In the genomic region with DNA sequence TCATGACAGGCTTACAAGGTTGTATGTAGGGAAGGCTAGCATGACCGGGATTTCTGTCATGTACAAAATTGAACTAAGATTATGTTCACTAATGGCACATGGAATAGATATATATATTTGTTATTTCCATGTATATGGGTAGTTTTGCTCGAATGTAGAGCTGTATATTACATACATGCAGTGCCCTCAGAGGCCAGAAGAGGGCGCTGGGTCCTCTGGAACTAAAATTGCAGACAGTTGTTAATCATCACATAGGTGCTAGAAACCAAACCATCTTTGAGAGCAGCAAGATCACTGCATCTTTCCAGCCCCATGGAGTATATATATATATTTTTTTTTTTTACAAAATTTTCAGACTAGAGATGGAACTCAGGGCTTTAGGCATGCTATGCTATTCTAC, we compare ENCODE assay signal across 14 mouse cellular contexts. TPM values are rescaled to one million over a fixed set of nuclear protein-coding genes. Genes with fewer than 3 reads are reported as not detected.
DNase-seq lines count a peak whose midpoint lies in the region; ATAC-seq and TF ChIP-seq lines count a peak whose summit lies in the region.
"Had no signal": no experiment of that assay in that cellular context is flagged by ENCODE, and none has a peak within 500 bp of the region (broad histone marks: within the 10 kb centered on the region; RNA-seq: fewer than 3 reads in every experiment).

No protein-coding gene starts in this region.

- no peak for ATAC-seq in intestine, postnatal 0 days
- ATAC-seq in intestine, embryonic 15.5 days, result no peak
- no peak for ATAC-seq in midbrain, postnatal 0 days (ENCODE audit: low FRiP score)
- no peak for ATAC-seq in midbrain, embryonic 14.5 days (ENCODE audit: low FRiP score, low TSS enrichment)
- ATAC-seq: forebrain, embryonic 16.5 days; intestine, embryonic 16.5 days had no signal

- H3K4me1 ChIP-seq in intestine, postnatal 0 days (replicated peaks; ENCODE audit: control insufficient read depth, insufficient read depth, low read length), result no peaks in the 10 kb centered on the region
- H3K4me1 ChIP-seq in intestine, embryonic 15.5 days (replicated peaks), result no peaks in the 10 kb centered on the region
- H3K4me1 ChIP-seq in midbrain, postnatal 0 days (ENCODE audit: insufficient read depth, low read length), result no peaks in the 10 kb centered on the region
- H3K4me1 ChIP-seq in midbrain, embryonic 14.5 days (ENCODE audit: control insufficient read depth, insufficient read depth, low read length), result no peaks in the 10 kb centered on the region
- H3K4me1 ChIP-seq: embryonic facial prominence, embryonic 13.5 days; neural tube, embryonic 13.5 days had no signal

- TF ChIP-seq CTCF in intestine, postnatal 0 days (IDR thresholded peaks at IDR 0.05; ENCODE audit: low read depth), result peak; percentile 61
- peak; percentile 55 for TF ChIP-seq CTCF in midbrain, postnatal 0 days (IDR thresholded peaks at IDR 0.05)

- H3K4me3 ChIP-seq in intestine, postnatal 0 days (ENCODE audit: low read depth, low read length), result no peak overlapping the region
- H3K4me3 ChIP-seq in intestine, embryonic 15.5 days (replicated peaks), result no peak overlapping the region
- H3K4me3 ChIP-seq in midbrain, postnatal 0 days (ENCODE audit: low read depth, low read length), result no peak overlapping the region
- H3K4me3 ChIP-seq in midbrain, embryonic 14.5 days (replicated peaks; ENCODE audit: low read depth, low read length), result no peak overlapping the region
- H3K4me3 ChIP-seq: embryonic facial prominence, embryonic 13.5 days; neural tube, embryonic 13.5 days had no signal

- H3K9me3 ChIP-seq in intestine, postnatal 0 days (ENCODE audit: control insufficient read depth), result no peaks in the 10 kb centered on the region
- no peaks in the 10 kb centered on the region for H3K9me3 ChIP-seq in intestine, embryonic 15.5 days
- H3K9me3 ChIP-seq in midbrain, postnatal 0 days (ENCODE audit: low read length), result no peaks in the 10 kb centered on the region
- H3K9me3 ChIP-seq in midbrain, embryonic 14.5 days (ENCODE audit: control insufficient read depth, low read length), result no peaks in the 10 kb centered on the region
- H3K9me3 ChIP-seq: embryonic facial prominence, embryonic 13.5 days; neural tube, embryonic 13.5 days had no signal

- H3K27ac ChIP-seq in intestine, postnatal 0 days (ENCODE audit: low read depth, low read length), result no peak overlapping the region
- H3K27ac ChIP-seq in intestine, embryonic 15.5 days, result no peak overlapping the region
- H3K27ac ChIP-seq in midbrain, postnatal 0 days (ENCODE audit: low read depth, low read length), result no peak overlapping the region
- no peak overlapping the region for H3K27ac ChIP-seq in midbrain, embryonic 14.5 days (replicated peaks; ENCODE audit: low read depth, low read length)
- H3K27ac ChIP-seq: embryonic facial prominence, embryonic 13.5 days; neural tube, embryonic 13.5 days had no signal

- no peak overlapping the region for H3K9ac ChIP-seq in intestine, postnatal 0 days (ENCODE audit: low read depth, low read length)
- H3K9ac ChIP-seq in intestine, embryonic 15.5 days, result no peak overlapping the region
- H3K9ac ChIP-seq in midbrain, postnatal 0 days (replicated peaks; ENCODE audit: low read length, poor library complexity, severe bottlenecking), result no peak overlapping the region
- no peak overlapping the region for H3K9ac ChIP-seq in midbrain, embryonic 14.5 days (replicated peaks; ENCODE audit: low read length)
- H3K9ac ChIP-seq: embryonic facial prominence, embryonic 13.5 days; neural tube, embryonic 13.5 days had no signal

- DNase-seq in midbrain, postnatal 0 days (ENCODE audit: low spot score), result no peak
- DNase-seq in midbrain, embryonic 14.5 days, result no peak
- peak; percentile 32 for DNase-seq in T-cell, adult 2 months (ENCODE audit: low spot score)
- peak; percentile 62 for DNase-seq in thymus, postnatal 4 days
- no peak for DNase-seq in ovary, postnatal 10 days (ENCODE audit: low spot score)
- DNase-seq: adrenal gland, postnatal 36 days; cerebellum, adult 9-11 months had no signal

- no peaks in the 10 kb centered on the region for H3K27me3 ChIP-seq in intestine, postnatal 0 days (replicated peaks; ENCODE audit: control insufficient read depth, insufficient read depth, low read length)
- H3K27me3 ChIP-seq in intestine, embryonic 15.5 days (replicated peaks), result no peaks in the 10 kb centered on the region
- H3K27me3 ChIP-seq in midbrain, postnatal 0 days (ENCODE audit: insufficient read depth, low read length), result no peaks in the 10 kb centered on the region
- no peaks in the 10 kb centered on the region for H3K27me3 ChIP-seq in midbrain, embryonic 14.5 days (ENCODE audit: control insufficient read depth, insufficient read depth, low read length)
- H3K27me3 ChIP-seq: embryonic facial prominence, embryonic 13.5 days; neural tube, embryonic 13.5 days had no signal

- WGBS in intestine, postnatal 0 days, result 53% methylated on average over 3 of the region's 3 CpGs
- 48% methylated on average over 3 of the region's 3 CpGs for WGBS in intestine, embryonic 15.5 days
- WGBS in midbrain, postnatal 0 days, result 56% methylated on average over 3 of the region's 3 CpGs
- 63% methylated on average over 3 of the region's 3 CpGs for WGBS in midbrain, embryonic 14.5 days

- H3K36me3 ChIP-seq in intestine, postnatal 0 days (ENCODE audit: control insufficient read depth, insufficient read depth), result no peaks in the 10 kb centered on the region; the same call in 1 of the 2 replicates
- no peaks in the 10 kb centered on the region for H3K36me3 ChIP-seq in intestine, embryonic 15.5 days
- no peaks in the 10 kb centered on the region for H3K36me3 ChIP-seq in midbrain, postnatal 0 days (ENCODE audit: insufficient read depth, low read length)
- no peaks in the 10 kb centered on the region for H3K36me3 ChIP-seq in midbrain, embryonic 14.5 days (ENCODE audit: control insufficient read depth, insufficient read depth, low read length)
- H3K36me3 ChIP-seq: neural tube, embryonic 13.5 days had no signal

- H3K4me2 ChIP-seq in intestine, postnatal 0 days (replicated peaks; ENCODE audit: low read depth), result no peak overlapping the region
- no peak overlapping the region for H3K4me2 ChIP-seq in intestine, embryonic 15.5 days (replicated peaks)
- H3K4me2 ChIP-seq in midbrain, postnatal 0 days (ENCODE audit: low read depth, low read length, poor library complexity, severe bottlenecking), result no peak overlapping the region
- H3K4me2 ChIP-seq in midbrain, embryonic 14.5 days (ENCODE audit: low read length), result no peak overlapping the region
- H3K4me2 ChIP-seq: embryonic facial prominence, embryonic 13.5 days; neural tube, embryonic 13.5 days had no signal

RNA-seq across cellular contexts. Expression of gene Pltp, which starts 11.7 kb away (rescaled TPM):
- polyA plus RNA-seq in intestine, postnatal 0 days (2015; fragmentation: Nextera tagmentation; extraction: Ambion mirVana), result 14.5 and 16.2 TPM in 2 replicates
- 28.7 and 29.5 TPM in 2 replicates for polyA plus RNA-seq in intestine, embryonic 15.5 days (2015; fragmentation: Nextera tagmentation; extraction: Ambion mirVana)
- total RNA-seq in midbrain, postnatal 0 days (2014; rRNA removed), result 55.5 and 59.8 TPM in 2 replicates
- 85.5 and 87.7 TPM in 2 replicates for polyA plus RNA-seq in midbrain, postnatal 0 days (2015; fragmentation: Nextera tagmentation; extraction: Ambion mirVana)
- 29.8 and 91.1 TPM in 2 replicates for polyA plus RNA-seq in midbrain, embryonic 14.5 days (2014; fragmentation: Nextera tagmentation; extraction: Ambion mirVana)

RNA-seq across cellular contexts. Expression of gene Neurl2, which starts 12.5 kb away (rescaled TPM):
- polyA plus RNA-seq in intestine, postnatal 0 days (2015; fragmentation: Nextera tagmentation; extraction: Ambion mirVana), result 4.6 and 5.7 TPM in 2 replicates
- polyA plus RNA-seq in intestine, embryonic 15.5 days (2015; fragmentation: Nextera tagmentation; extraction: Ambion mirVana), result 6.8 and 7.4 TPM in 2 replicates
- total RNA-seq in midbrain, postnatal 0 days (2014; rRNA removed), result 10.4 and 11.2 TPM in 2 replicates
- 7.6 and 7.8 TPM in 2 replicates for polyA plus RNA-seq in midbrain, postnatal 0 days (2015; fragmentation: Nextera tagmentation; extraction: Ambion mirVana)
- polyA plus RNA-seq in midbrain, embryonic 14.5 days (2014; fragmentation: Nextera tagmentation; extraction: Ambion mirVana), result 5.1 and 6.9 TPM in 2 replicates

RNA-seq across cellular contexts. Expression of gene Ctsa, which starts 13.1 kb away (rescaled TPM):
- polyA plus RNA-seq in intestine, postnatal 0 days (2015; fragmentation: Nextera tagmentation; extraction: Ambion mirVana), result 1,079 and 1,142 TPM in 2 replicates
- polyA plus RNA-seq in intestine, embryonic 15.5 days (2015; fragmentation: Nextera tagmentation; extraction: Ambion mirVana), result 266 and 277 TPM in 2 replicates
- total RNA-seq in midbrain, postnatal 0 days (2014; rRNA removed), result 110 and 112 TPM in 2 replicates
- polyA plus RNA-seq in midbrain, postnatal 0 days (2015; fragmentation: Nextera tagmentation; extraction: Ambion mirVana), result 101 and 102 TPM in 2 replicates
- 77.1 and 88.2 TPM in 2 replicates for polyA plus RNA-seq in midbrain, embryonic 14.5 days (2014; fragmentation: Nextera tagmentation; extraction: Ambion mirVana)

RNA-seq across cellular contexts. Expression of gene Spata25, which starts 17.4 kb away (rescaled TPM):
- polyA plus RNA-seq in intestine, postnatal 0 days (2015; fragmentation: Nextera tagmentation; extraction: Ambion mirVana), result not detected in 2 replicates
- not detected in 2 replicates for polyA plus RNA-seq in intestine, embryonic 15.5 days (2015; fragmentation: Nextera tagmentation; extraction: Ambion mirVana)
- 1.1 TPM in 1 of 2 replicates, not detected in the other for total RNA-seq in midbrain, postnatal 0 days (2014; rRNA removed)
- not detected in 2 replicates for polyA plus RNA-seq in midbrain, postnatal 0 days (2015; fragmentation: Nextera tagmentation; extraction: Ambion mirVana)
- polyA plus RNA-seq in midbrain, embryonic 14.5 days (2014; fragmentation: Nextera tagmentation; extraction: Ambion mirVana), result 0.29 TPM in 1 of 2 replicates, not detected in the other
- total RNA-seq: adrenal gland, postnatal 36 days had no signal
- polyA plus RNA-seq: embryonic facial prominence, embryonic 13.5 days; intestine, embryonic 16.5 days; neural tube, embryonic 13.5 days; stomach, embryonic 16.5 days had no signal

RNA-seq across cellular contexts. Expression of gene Zswim1, which starts 23.3 kb away (rescaled TPM):
- polyA plus RNA-seq in intestine, postnatal 0 days (2015; fragmentation: Nextera tagmentation; extraction: Ambion mirVana), result 7.0 and 7.6 TPM in 2 replicates
- polyA plus RNA-seq in intestine, embryonic 15.5 days (2015; fragmentation: Nextera tagmentation; extraction: Ambion mirVana), result 13.5 TPM in 2 replicates
- total RNA-seq in midbrain, postnatal 0 days (2014; rRNA removed), result 24.8 and 25.1 TPM in 2 replicates
- 35.3 and 36.0 TPM in 2 replicates for polyA plus RNA-seq in midbrain, postnatal 0 days (2015; fragmentation: Nextera tagmentation; extraction: Ambion mirVana)
- polyA plus RNA-seq in midbrain, embryonic 14.5 days (2014; fragmentation: Nextera tagmentation; extraction: Ambion mirVana), result 27.8 and 30.5 TPM in 2 replicates

Comparison
In these comparisons a context has a peak if more than half of its experiments do, and no peak if none do; other contexts are left out.
1. DNase-seq: peak in T-cell, adult 2 months (single experiment) and thymus, postnatal 4 days (single experiment); none in midbrain, postnatal 0 days (single experiment), midbrain, embryonic 14.5 days (single experiment) and ovary, postnatal 10 days (single experiment).